Mouse (Mus musculus): Measurements from ENCODE around the gene Hmx3.

Gene Hmx3

DNA sequence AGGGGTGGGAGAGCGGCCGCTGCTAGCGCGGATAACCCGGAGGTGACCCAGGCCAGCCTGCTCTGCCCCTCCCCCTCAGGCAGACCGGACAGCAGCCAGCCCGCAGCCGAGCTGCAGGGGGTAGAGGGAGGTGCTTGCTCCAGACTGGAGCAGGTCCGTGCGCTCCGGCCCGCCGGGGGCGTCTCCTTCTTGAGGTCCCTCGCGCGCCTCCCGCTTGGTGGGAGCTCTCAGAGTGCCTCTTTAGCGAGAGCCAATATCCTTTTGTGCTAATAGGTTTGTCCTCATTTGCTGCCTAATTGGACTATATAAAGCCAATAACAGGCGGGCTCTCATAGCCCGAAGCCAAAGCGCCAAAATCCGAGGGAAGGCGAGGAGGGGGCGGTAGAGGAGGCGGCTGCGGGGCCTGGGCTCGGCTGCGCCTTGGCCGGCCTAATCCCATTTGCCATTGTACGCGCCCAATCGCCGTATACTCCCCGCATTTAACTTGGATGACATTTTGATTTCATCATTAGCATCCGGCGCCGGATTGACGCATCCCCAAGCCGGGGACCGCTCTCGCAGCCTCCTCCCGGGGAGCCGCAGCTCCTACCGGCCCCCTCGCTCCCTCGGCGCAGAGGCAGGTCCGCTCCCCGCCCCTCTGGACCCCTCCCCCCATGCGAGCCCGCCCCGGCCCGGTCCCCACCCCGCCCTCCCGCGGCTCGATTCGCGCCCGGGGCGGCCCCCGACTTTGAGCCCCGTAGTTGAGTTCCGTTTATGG lies at the start of gene Hmx3:
Gene Hmx3 (plus strand): TSS at position 753 of the 757 bp plus-strand sequence.
- no peak for DNase-seq (ENCODE audit: low spot score in 2 of 2)

GRCm38 (mm10) chr7:131503739-131504138 lies 38.9 kb upstream of the Hmx3 start:
- no peak for DNase-seq (ENCODE audit: low spot score in 2 of 2)

DNA sequence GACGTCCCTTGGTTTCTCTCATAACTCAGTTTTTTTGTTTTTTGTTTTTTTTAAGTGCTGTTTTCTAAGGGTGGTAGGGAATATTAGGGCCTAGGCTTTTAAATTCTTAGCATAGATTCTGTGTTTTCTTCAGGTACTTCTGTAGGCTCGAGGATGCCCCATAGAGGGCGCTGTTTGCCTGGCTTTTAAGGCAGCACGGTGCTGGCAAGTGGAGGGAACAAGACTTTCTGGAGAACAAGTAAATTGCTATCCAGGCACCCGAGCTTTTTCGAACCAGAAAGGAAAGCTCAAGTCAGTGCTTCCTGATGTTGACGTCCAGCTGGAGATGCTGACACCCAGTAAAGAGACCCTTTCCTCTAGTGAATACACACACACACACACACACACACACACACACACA lies 2.7 kb upstream of the Hmx3 start:
- DNase-seq (ENCODE audit: low spot score in 2 of 2): peak; percentile 88

DNA sequence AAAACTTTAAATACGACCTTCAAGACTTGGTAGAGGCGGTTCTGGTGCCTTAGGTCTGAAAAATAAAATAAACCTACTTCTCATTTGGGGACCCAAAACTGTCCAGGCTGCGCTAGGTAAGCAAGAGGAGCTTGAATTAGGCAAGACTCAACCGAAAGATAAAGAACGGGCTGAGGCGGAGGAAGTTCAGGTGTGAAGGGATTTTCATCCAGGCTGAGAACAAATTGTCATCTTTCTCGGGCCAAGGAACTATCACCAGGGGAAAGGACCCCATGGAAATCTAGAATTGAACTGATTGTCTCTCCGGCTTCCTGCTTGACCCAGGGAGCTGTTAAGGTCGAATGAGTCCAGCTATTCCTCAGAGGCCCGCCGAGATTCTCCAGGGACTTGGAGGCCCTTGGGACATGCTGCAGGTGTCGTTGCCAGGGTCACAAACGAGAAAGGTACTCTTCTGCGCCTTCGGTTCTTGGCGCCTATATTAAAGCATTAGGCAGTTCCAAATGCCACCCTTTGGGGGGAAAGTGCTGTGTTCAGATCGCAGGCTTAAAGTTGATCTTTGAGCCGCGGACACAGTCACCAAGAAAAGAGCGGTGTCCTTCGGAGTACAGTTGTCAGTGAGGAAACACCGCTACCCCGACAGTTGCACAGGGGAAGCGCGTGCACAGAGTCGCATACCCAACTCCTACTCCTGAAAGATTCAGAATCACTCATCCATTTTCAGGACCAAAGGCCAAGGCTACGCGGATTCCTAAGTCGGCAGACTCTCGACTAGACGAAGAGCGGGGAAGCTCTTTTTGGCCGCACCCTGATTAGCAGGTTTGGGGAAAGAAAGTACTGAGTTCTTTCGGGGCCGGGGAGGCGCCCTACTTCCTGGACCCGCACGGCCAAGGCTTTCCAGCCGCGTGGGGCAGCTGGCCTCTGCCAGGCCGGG lies 1.2 kb upstream of the Hmx3 start:
- no peak for DNase-seq (ENCODE audit: low spot score in 2 of 2)

GRCm38 (mm10) chr7:131542872-131543622 lies 380 bp downstream of the Hmx3 start:
- DNase-seq (ENCODE audit: low spot score in 2 of 2): no peak

DNA sequence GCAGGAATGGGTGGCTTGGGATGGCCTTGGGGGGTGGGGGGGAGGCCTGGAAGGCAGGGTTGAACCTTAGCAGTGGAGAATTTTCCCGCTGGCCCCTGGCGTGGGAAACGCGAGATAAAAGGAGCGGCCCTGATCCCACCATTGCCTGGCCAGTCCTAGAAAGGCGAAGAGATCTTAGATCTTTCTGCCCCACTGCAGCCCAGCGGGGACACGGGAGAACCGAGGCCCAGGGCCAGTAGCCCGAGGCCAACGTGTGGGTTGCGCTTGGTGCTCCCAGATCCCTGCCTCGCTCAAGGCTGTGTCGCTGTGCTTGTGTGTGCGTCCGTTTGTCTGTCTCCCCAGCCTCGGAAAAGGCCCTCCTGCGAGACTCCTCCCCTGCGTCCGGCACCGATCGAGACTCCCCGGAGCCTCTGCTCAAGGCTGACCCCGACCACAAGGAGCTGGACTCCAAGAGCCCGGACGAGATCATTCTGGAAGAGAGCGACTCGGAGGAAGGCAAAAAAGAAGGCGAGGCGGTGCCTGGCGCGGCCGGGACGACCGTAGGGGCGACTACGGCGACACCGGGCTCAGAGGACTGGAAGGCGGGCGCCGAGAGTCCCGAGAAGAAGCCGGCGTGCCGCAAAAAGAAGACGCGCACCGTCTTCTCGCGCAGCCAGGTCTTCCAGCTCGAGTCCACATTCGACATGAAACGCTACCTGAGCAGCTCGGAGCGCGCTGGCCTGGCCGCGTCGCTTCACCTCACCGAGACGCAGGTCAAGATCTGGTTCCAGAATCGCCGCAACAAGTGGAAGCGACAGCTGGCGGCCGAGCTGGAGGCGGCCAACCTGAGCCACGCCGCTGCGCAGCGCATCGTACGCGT lies 1.2 kb downstream of the Hmx3 start:
- no peak for DNase-seq (ENCODE audit: low spot score in 2 of 2)

DNA sequence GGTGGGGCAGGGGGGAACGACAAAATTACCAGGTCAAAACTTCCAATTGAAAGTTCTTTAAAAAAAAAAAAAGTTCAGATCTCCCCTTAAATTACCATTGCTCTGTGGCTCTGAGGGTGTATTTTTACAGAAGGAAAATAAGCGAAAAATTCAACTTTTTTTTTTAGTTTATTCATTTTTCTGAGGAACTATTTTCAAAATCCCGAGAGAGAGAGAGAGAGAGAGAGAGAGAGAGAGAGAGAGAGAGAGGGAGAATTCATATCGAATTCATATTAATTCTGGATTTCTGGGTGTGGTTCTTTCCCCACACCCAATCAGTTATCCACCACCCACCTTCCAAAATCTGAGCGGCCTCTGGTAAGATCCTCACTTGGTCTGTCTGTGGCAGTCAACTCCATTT lies 2.2 kb downstream of the Hmx3 start:
- DNase-seq (ENCODE audit: low spot score in 2 of 2): no peak

GRCm38 (mm10) chr7:131545701-131546385 lies 3.2 kb downstream of the Hmx3 start:
- DNase-seq (ENCODE audit: low spot score in 2 of 2): no peak

DNA sequence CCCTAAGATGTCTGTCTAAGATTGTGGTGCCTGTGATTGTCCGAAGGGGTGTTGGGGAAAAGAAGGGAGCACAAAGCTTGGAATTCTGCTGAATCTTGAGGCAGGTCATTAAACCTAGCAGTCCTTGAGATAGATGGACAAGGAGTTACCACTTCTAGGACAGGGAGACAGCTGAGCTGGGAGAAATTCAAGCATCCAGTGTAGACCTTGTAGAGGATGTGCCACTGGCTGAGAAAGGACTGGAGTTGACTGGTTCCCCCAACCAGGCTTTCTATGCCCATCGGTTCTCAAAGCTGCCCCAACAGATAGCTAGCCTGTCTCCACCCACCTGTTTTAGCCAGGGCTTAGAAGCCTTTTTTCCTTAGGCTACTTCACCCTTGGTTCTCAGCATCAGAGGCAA lies 3.8 kb downstream of the Hmx3 start:
- DNase-seq (ENCODE audit: low spot score in 2 of 2): no peak

- no peak for DNase-seq (ENCODE audit: low spot score in 2 of 2)
These were observed 4.8 kb downstream of the Hmx3 start for GRCm38 (mm10) chr7:131547481-131547880.

GRCm38 (mm10) chr7:131548473-131548872 lies 5.8 kb downstream of the Hmx3 start, which contains the start of gene Hmx2:
Hmx2 (plus strand) TSS chr7:131548773.
- DNase-seq (ENCODE audit: low spot score in 2 of 2): no peak

GRCm38 (mm10) chr7:131551471-131551870 lies 8.8 kb downstream of the Hmx3 start:
- no peak for DNase-seq (ENCODE audit: low spot score in 2 of 2)

DNA sequence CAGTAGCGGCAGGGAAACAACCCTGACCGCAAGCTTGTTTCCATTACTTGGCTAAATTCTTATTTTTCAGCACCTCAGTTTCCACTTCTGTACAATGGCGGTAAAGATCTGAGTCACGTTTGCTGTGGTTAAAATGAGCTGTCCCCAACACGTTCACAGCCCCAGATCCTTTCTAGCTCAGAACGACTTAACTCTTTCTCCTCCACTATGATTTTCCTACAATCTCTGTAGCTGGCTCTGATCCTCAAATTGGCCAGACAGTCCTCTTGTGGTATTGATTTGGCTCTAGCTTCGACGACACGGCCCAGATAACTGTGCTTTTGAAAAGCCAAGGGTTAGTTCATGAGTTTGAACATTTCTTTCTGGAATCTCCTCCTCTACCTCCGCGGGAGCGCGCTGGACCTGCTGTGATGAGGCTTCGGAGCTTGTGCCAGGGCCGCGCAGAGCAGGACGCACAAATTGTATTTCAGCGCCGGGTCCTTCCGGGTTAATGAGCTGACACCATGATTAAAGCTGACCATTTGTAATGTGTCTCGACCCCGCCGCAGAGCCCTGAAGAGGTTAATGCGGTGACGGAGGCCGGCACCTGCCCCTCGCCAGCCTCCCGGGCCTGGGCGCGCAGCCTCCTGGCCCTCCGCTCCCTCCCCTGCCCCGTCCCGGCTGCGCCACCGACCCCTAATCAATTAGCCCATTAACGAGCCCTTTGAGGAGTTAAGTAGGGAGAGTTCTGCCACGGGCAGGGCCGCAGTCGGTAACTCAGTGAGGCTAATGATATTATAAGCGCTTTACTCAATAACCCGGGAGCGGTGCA lies 9.5 kb downstream of the Hmx3 start:
- DNase-seq (ENCODE audit: low spot score in 2 of 2): no peak

DNA sequence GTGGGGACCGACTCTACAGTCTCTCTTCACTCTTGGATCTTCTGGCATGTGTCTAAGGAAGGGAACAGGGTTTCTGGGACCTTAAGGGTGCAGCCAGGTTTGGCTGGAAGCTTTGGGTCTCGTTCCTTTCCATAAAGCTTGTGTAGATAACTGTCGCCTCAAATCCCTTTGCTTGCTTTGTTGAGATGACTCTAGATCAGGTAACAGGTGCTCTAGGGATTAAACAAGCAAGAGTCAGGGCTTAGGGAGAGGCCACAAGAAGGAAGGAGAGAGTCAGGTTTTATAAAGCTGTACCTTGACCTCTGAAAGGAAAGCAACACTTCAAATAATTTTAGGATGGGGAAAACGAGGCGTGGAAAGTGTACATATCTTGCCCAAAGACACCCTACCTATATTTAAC lies 10.1 kb downstream of the Hmx3 start:
- no peak for DNase-seq (ENCODE audit: low spot score in 2 of 2)

DNA sequence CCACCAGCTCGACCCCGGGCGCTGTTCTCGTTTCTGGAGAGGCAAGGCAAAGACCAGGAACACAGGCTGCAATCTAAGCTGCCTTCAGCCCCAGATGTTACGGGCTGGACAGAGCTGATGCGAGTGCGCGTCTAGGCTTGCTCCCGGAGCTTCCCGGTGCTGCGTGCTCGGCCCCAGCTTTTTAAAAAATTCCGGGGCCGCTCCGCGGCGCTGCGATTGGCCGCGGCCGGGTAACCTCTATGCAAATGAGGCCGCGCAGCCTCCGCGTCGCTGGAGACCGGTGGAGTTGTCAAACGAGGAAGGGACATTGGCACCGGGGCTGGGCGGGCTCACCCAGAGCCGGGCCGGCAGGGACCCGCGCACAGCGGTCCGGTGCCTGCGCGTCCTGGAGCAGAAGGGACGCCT lies 11.1 kb downstream of the Hmx3 start:
- no peak for DNase-seq (ENCODE audit: low spot score in 2 of 2)

DNA sequence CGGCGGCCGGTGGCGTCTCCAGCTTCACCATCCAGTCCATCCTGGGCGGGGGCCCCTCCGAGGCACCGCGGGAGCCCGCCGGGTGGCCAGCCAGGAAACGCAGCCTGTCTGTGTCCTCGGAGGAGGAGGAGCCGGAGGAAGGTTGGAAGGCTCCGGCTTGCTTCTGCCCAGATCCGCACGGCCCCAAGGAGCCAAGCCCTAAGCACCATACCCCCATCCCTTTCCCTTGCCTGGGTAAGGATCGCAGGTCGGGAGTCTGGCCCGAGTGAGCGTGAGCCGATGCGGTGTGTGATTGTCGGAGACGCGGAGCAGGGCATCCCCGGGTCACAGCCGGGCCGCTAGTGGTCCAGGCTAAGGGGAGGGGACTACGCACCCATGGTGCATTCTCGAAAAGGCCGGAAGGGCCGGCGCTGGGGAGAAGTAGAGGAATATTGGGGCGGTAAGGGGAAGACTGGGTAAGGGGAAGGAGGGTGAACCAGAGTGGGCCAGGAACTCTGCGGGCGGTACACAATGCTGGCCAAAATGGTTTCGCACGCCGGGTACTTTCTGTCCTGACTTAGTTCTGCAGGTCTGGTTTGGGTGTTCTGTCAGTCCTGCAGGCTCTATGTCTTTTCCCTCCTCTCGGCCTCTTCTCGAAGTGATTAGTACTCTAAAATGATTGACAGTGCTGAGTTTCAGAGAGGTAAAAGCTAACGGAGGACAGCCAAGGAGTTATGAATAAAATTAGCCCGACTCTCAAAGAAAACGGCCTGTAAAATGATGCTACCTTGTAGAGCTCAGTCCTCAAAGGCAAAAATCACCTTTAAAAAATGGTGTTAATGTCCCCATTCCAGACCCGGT lies 11.9 kb downstream of the Hmx3 start:
- no peak for DNase-seq (ENCODE audit: low spot score in 2 of 2)

- no peak for DNase-seq (ENCODE audit: low spot score in 2 of 2)
These were observed 12.8 kb downstream of the Hmx3 start for GRCm38 (mm10) chr7:131555301-131556081.

GRCm38 (mm10) chr7:131556116-131556515 lies 13.4 kb downstream of the Hmx3 start:
- DNase-seq (ENCODE audit: low spot score in 2 of 2): no peak

Data from right cerebral cortex, adult 2 months (tissue).